Mouse (Mus musculus): ENCODE data around the gene 4932438H23Rik.

- TF ChIP-seq CTCF (IDR thresholded peaks at IDR 0.05; ENCODE audit: extremely low read depth, insufficient read depth, insufficient read length, insufficient replicate concordance) (no peak), POLR2A (IDR thresholded peaks at IDR 0.05; ENCODE audit: low read depth, low read length) (no peak)
These were observed 25.0 kb upstream of the 4932438H23Rik start for GRCm38 (mm10) chr16:91119879-91120278.
